Mouse (Mus musculus): ENCODE results near the gene Adipor2. TPM values are rescaled to one million over a fixed set of nuclear protein-coding genes. Genes with fewer than 3 reads are reported as not detected.

Gene Adipor2
- polyA plus RNA-seq, 1 experiment: 21.4 TPM

DNA sequence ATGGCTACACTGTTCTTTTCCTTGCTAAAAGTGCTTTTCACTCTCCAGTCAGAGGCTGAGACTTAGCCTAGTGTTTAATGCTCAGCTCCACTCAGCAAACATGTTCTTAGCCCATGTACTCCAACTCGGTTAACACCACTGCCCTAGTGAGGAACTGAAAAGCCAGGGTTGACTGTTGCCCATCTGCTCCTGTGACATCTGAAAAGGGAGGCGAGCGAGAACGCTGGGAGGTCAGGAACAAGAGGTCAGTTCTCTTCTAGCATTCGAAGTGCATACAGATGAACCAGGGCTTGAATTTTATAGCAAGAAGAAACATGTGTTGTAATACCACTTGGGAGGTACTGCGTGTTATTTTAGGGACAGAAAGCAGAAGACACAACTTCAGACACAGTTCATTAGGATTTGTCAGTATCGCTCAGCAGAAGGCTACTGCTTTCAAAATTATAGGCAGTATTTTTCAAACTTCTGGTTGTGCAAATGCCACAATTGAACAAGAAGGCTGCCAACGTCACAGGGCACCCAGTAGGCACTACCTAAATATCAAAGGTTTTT lies 59.4 kb downstream of the Adipor2 start:
- H3K36me3 ChIP-seq (ENCODE audit: control insufficient read depth, insufficient read depth, low read length): peaks cover 40% of the 10 kb centered on the region
- no peak for DNase-seq (ENCODE audit: low read depth in 1 of 2, low spot score in 2 of 2)

DNA sequence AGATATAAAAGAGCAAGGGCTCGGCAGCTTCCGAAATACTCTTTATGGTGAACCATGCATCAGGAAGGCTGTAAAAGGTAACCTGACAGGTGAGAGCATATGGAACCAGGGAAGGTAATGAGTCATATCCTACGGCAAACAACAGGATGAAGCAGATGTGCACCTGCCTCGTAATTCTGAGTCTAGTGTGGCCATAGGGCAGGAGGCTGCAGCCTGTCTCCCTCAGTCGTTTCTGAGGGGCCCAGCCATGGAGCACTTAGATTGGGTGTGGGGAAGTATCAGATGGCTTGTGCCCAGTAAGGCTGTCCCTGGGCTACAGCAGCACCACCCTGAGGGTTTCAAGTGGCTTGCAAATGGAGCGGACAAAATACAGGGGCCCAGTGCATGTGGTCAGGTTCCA lies 65.0 kb downstream of the Adipor2 start:
- Histone ChIP-seq H3K36me3 (ENCODE audit: control insufficient read depth, insufficient read depth, low read length) (peaks cover 21% of the 10 kb centered on the region), H3K27me3 (ENCODE audit: control insufficient read depth, insufficient read depth, low read length) (no peaks in the 10 kb centered on the region), H3K27ac (ENCODE audit: insufficient read depth, low read length) (no peak overlapping the region), H3K4me3 (ENCODE audit: extremely low read depth, insufficient read depth, insufficient read length) (no peak overlapping the region), H3K4me1 (ENCODE audit: control insufficient read depth, insufficient read depth, insufficient read length) (no peaks in the 10 kb centered on the region; the same call in 1 of the 2 replicates)
- no peak for DNase-seq (ENCODE audit: low read depth in 1 of 2, low spot score in 2 of 2)
- 87% methylated on average over 6 of the region's 6 CpGs for WGBS
- TF ChIP-seq CTCF (IDR thresholded peaks at IDR 0.05; ENCODE audit: extremely low read depth, insufficient read depth, insufficient read length, insufficient replicate concordance) (no peak), POLR2A (IDR thresholded peaks at IDR 0.05; ENCODE audit: low read depth, low read length) (no peak)

More for the DNA sequence above, 59.4 kb downstream of the Adipor2 start:
- Histone ChIP-seq H3K4me1 (ENCODE audit: control insufficient read depth, insufficient read depth, insufficient read length) (no peaks in the 10 kb centered on the region), H3K4me3 (ENCODE audit: extremely low read depth, insufficient read depth, insufficient read length) (no peak overlapping the region), H3K27ac (ENCODE audit: insufficient read depth, low read length) (no peak overlapping the region), H3K27me3 (ENCODE audit: control insufficient read depth, insufficient read depth, low read length) (no peaks in the 10 kb centered on the region)
- no peak for TF ChIP-seq CTCF (IDR thresholded peaks at IDR 0.05; ENCODE audit: extremely low read depth, insufficient read depth, insufficient read length, insufficient replicate concordance)
- TF ChIP-seq POLR2A (IDR thresholded peaks at IDR 0.05; ENCODE audit: low read depth, low read length): no peak
- WGBS: 86% methylated on average over 8 of the region's 8 CpGs

DNA sequence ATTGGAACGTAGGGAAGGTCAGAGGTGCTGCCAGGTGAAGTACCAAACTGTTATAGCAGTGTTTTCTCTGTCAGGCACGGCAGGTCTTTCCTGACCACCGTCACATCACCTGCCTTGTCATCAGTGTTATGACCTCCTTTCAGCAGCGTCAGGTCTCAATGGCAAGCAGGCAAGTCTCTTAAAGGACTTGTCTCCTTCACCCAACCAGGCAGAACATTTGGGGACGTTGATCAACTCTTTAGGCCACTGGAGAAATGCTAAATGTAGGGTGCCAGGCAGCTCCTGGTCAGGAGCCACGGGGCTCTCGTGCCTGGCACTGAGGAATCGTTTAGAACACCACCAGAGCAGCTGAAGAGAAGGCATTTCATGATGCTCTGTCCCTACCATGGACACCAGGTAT lies 65.8 kb downstream of the Adipor2 start:
- DNase-seq (ENCODE audit: low read depth in 1 of 2, low spot score in 2 of 2): no peak
- H3K27ac ChIP-seq (ENCODE audit: insufficient read depth, low read length): no peak overlapping the region
- no peak overlapping the region for H3K4me3 ChIP-seq (ENCODE audit: extremely low read depth, insufficient read depth, insufficient read length)
- TF ChIP-seq CTCF (IDR thresholded peaks at IDR 0.05; ENCODE audit: extremely low read depth, insufficient read depth, insufficient read length, insufficient replicate concordance) (no peak), POLR2A (IDR thresholded peaks at IDR 0.05; ENCODE audit: low read depth, low read length) (no peak)
- 83% methylated on average over 8 of the region's 8 CpGs for WGBS
- H3K4me1 ChIP-seq (ENCODE audit: control insufficient read depth, insufficient read depth, insufficient read length): no peaks in the 10 kb centered on the region; the same call in 1 of the 2 replicates
- H3K27me3 ChIP-seq (ENCODE audit: control insufficient read depth, insufficient read depth, low read length): no peaks in the 10 kb centered on the region
- peaks cover 18% of the 10 kb centered on the region for H3K36me3 ChIP-seq (ENCODE audit: control insufficient read depth, insufficient read depth, low read length)

DNA sequence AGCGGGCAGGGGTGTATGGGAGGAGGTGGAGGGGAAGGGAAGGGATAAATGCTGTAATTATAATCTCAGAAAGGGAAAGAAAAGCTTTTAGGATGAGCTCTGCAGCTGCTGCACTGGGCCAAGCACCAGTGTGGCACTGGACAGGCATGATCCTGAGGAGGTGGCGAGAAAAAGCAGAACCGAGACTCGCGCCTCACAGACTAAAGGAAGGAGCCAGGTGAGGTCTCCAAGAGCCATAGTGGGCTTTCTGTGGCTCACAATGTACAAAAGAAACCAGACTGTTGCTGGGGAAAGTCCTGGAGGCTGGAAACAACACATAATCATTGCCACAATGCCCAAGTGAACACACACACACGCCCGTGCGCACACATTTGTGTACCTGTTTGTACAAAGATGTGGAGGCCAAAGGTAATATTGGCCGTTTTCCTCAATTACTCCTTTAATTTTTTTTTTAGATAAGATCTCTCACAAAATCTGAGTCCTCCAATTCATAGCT lies 66.8 kb downstream of the Adipor2 start:
- 69% methylated on average over 9 of the region's 9 CpGs for WGBS
- Histone ChIP-seq H3K36me3 (ENCODE audit: control insufficient read depth, insufficient read depth, low read length) (peaks cover 13% of the 10 kb centered on the region), H3K4me3 (ENCODE audit: extremely low read depth, insufficient read depth, insufficient read length) (no peak overlapping the region), H3K4me1 (ENCODE audit: control insufficient read depth, insufficient read depth, insufficient read length) (peaks cover 5% of the 10 kb centered on the region; the same call in 1 of the 2 replicates), H3K27ac (ENCODE audit: insufficient read depth, low read length) (no peak overlapping the region), H3K27me3 (ENCODE audit: control insufficient read depth, insufficient read depth, low read length) (no peaks in the 10 kb centered on the region)
- DNase-seq (ENCODE audit: low read depth in 1 of 2, low spot score in 2 of 2): no peak
- TF ChIP-seq POLR2A (IDR thresholded peaks at IDR 0.05; ENCODE audit: low read depth, low read length): no peak
- TF ChIP-seq CTCF (IDR thresholded peaks at IDR 0.05; ENCODE audit: extremely low read depth, insufficient read depth, insufficient read length, insufficient replicate concordance): no peak

DNA sequence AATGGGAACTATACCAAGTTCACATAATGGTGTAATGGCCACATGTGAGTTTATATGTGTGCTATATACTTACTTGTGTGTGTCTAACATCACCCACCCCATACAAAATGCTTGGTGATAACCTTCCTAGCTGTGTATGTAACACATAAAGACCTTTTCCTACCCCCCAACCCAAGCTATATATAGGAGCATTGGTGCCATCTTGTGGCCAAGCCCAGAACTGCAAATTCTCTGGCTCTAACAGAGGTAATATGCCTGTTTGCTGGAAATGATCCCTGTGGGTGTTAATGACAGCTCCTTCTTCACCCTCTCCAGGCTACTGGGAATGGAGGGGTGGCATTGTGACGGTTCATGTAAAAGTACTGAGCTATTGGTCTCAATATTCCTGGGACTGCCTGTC lies 69.3 kb downstream of the Adipor2 start:
- Histone ChIP-seq H3K27me3 (ENCODE audit: control insufficient read depth, insufficient read depth, low read length) (no peaks in the 10 kb centered on the region), H3K27ac (ENCODE audit: insufficient read depth, low read length) (no peak overlapping the region), H3K36me3 (ENCODE audit: control insufficient read depth, insufficient read depth, low read length) (no peaks in the 10 kb centered on the region), H3K4me1 (ENCODE audit: control insufficient read depth, insufficient read depth, insufficient read length) (peaks cover 5% of the 10 kb centered on the region; the same call in 1 of the 2 replicates), H3K4me3 (ENCODE audit: extremely low read depth, insufficient read depth, insufficient read length) (no peak overlapping the region)
- DNase-seq (ENCODE audit: low read depth in 1 of 2, low spot score in 2 of 2): peak; percentile 23 to 67
- TF ChIP-seq CTCF (IDR thresholded peaks at IDR 0.05; ENCODE audit: extremely low read depth, insufficient read depth, insufficient read length, insufficient replicate concordance) (peak; percentile 46; the same call in 1 of the 2 replicates), POLR2A (IDR thresholded peaks at IDR 0.05; ENCODE audit: low read depth, low read length) (no peak)
- WGBS: 10% methylated on average over 1 of the region's 1 CpGs

DNA sequence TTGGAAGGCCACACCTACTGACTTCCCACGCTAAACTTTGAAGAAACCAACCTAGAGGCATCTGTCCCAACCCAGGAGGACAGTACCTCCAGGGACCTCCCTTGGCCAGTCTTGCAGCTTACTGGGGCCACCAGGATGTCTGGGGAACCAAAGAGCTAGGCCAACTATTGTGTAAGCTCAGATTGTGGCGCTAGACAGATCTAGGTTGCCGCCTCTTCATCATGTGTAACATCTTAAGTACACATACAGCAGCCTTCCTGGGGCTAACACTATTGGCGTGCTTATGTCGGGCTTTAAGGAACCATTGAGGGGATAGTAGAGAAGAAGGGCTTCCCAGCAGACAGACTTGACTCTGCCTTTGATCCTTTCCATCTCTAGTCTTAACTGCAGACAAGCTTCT lies 69.7 kb downstream of the Adipor2 start:
- WGBS: 89% methylated on average over 5 of the region's 5 CpGs
- DNase-seq (ENCODE audit: low read depth in 1 of 2, low spot score in 2 of 2): no peak
- TF ChIP-seq POLR2A (IDR thresholded peaks at IDR 0.05; ENCODE audit: low read depth, low read length) (no peak), CTCF (IDR thresholded peaks at IDR 0.05; ENCODE audit: extremely low read depth, insufficient read depth, insufficient read length, insufficient replicate concordance) (no peak)
- H3K4me3 ChIP-seq (ENCODE audit: extremely low read depth, insufficient read depth, insufficient read length): no peak overlapping the region
- H3K36me3 ChIP-seq (ENCODE audit: control insufficient read depth, insufficient read depth, low read length): no peaks in the 10 kb centered on the region
- H3K27ac ChIP-seq (ENCODE audit: insufficient read depth, low read length): no peak overlapping the region
- peaks cover 5% of the 10 kb centered on the region; the same call in 1 of the 2 replicates for H3K4me1 ChIP-seq (ENCODE audit: control insufficient read depth, insufficient read depth, insufficient read length)
- H3K27me3 ChIP-seq (ENCODE audit: control insufficient read depth, insufficient read depth, low read length): no peaks in the 10 kb centered on the region

DNA sequence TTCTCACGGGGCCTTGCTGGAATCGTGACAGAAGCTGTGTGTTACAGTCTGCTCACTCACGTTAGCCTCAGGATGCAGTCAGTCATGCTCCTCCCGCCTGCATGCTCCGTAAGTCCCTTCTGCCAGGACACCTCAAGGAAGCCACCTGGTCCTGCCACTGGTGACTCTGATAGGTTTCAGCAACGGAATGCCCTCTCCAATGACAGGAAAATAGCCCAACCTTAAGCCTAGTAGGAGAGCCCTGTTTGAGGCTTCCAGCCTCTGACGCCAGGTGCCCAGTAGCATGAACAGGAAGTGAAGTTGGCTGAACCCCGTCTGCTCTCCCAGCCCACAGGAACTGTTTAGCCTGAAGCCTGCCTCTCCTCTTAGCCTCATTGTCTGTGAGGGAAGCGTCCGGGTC lies 71.2 kb downstream of the Adipor2 start:
- Histone ChIP-seq H3K27me3 (ENCODE audit: control insufficient read depth, insufficient read depth, low read length) (no peaks in the 10 kb centered on the region), H3K27ac (ENCODE audit: insufficient read depth, low read length) (no peak overlapping the region), H3K4me3 (ENCODE audit: extremely low read depth, insufficient read depth, insufficient read length) (peak overlapping the region; percentile 9; the same call in 1 of the 2 replicates), H3K36me3 (ENCODE audit: control insufficient read depth, insufficient read depth, low read length) (no peaks in the 10 kb centered on the region), H3K4me1 (ENCODE audit: control insufficient read depth, insufficient read depth, insufficient read length) (peaks cover 5% of the 10 kb centered on the region; the same call in 1 of the 2 replicates)
- DNase-seq (ENCODE audit: low read depth in 1 of 2, low spot score in 2 of 2): no peak
- 13% methylated on average over 10 of the region's 10 CpGs for WGBS
- no peak for TF ChIP-seq CTCF (IDR thresholded peaks at IDR 0.05; ENCODE audit: extremely low read depth, insufficient read depth, insufficient read length, insufficient replicate concordance)
- no peak for TF ChIP-seq POLR2A (IDR thresholded peaks at IDR 0.05; ENCODE audit: low read depth, low read length)

Data from spleen, adult 2 months (tissue).